Mouse (Mus musculus): ENCODE measurements around the gene March9. TPM values are rescaled to one million over a fixed set of nuclear protein-coding genes. Genes with fewer than 3 reads are reported as not detected.
"Not testable (repeated sequence)": the region's sequence is repeated elsewhere in the genome, so short reads cannot be mapped to it uniquely, and the experiment has no call there.

Gene March9
- polyA plus RNA-seq, 1 experiment, result not detected

GRCm38 (mm10) chr10:127068360-127069038 lies 8.5 kb upstream of the March9 start:
- no peak for TF ChIP-seq POLR2A (IDR thresholded peaks at IDR 0.05; ENCODE audit: insufficient read depth, low read depth, low read length)
- TF ChIP-seq CTCF (IDR thresholded peaks at IDR 0.05; ENCODE audit: insufficient read depth, low read depth, low read length), result no peak
- Histone ChIP-seq H3K4me3 (ENCODE audit: insufficient read depth, low read depth, low read length) (no peak overlapping the region), H3K4me1 (ENCODE audit: control insufficient read depth, insufficient read depth, low read length) (peaks cover 14% of the 10 kb centered on the region), H3K27ac (ENCODE audit: insufficient read depth, low read depth, low read length) (no peak overlapping the region)
- 70% methylated on average over 9 of the region's 9 CpGs for WGBS

GRCm38 (mm10) chr10:127066519-127067018 lies 6.6 kb upstream of the March9 start:
- Histone ChIP-seq H3K27ac (ENCODE audit: insufficient read depth, low read depth, low read length) (no peak overlapping the region), H3K4me3 (ENCODE audit: insufficient read depth, low read depth, low read length) (no peak overlapping the region), H3K4me1 (ENCODE audit: control insufficient read depth, insufficient read depth, low read length) (peaks cover 14% of the 10 kb centered on the region)
- TF ChIP-seq POLR2A (IDR thresholded peaks at IDR 0.05; ENCODE audit: insufficient read depth, low read depth, low read length), result no peak
- TF ChIP-seq CTCF (IDR thresholded peaks at IDR 0.05; ENCODE audit: insufficient read depth, low read depth, low read length), result no peak
- WGBS, result 91% methylated on average over 14 of the region's 14 CpGs

- H3K4me1 ChIP-seq (ENCODE audit: control insufficient read depth, insufficient read depth, low read length), result peaks cover 11% of the 10 kb centered on the region
Observed at GRCm38 (mm10) chr10:127065981-127066380, 6.0 kb upstream of the March9 start.

GRCm38 (mm10) chr10:127063913-127064870 lies 4.2 kb upstream of the March9 start:
- H3K4me1 ChIP-seq (ENCODE audit: control insufficient read depth, insufficient read depth, low read length), result peaks cover 15% of the 10 kb centered on the region

More at GRCm38 (mm10) chr10:127065981-127066380, 6.0 kb upstream of the March9 start:
- 88% methylated on average over 9 of the region's 9 CpGs for WGBS
- TF ChIP-seq CTCF (IDR thresholded peaks at IDR 0.05; ENCODE audit: insufficient read depth, low read depth, low read length), result no peak
- TF ChIP-seq POLR2A (IDR thresholded peaks at IDR 0.05; ENCODE audit: insufficient read depth, low read depth, low read length), result no peak
- H3K27ac ChIP-seq (ENCODE audit: insufficient read depth, low read depth, low read length), result no peak overlapping the region
- no peak overlapping the region for H3K4me3 ChIP-seq (ENCODE audit: insufficient read depth, low read depth, low read length)

GRCm38 (mm10) chr10:127063239-127063872 lies 3.4 kb upstream of the March9 start, which contains the start of gene Cdk4:
Cdk4 (plus strand) TSS chr10:127063534.
- WGBS, result under 1% methylated on average over 46 of the region's 46 CpGs
- Histone ChIP-seq H3K4me1 (ENCODE audit: control insufficient read depth, insufficient read depth, low read length) (peaks cover 17% of the 10 kb centered on the region), H3K4me3 (ENCODE audit: insufficient read depth, low read depth, low read length) (peak within 1 kb of the TSS; percentile 93), H3K27ac (ENCODE audit: insufficient read depth, low read depth, low read length) (peak within 1 kb of the TSS; percentile 93)
- peak; percentile 24 for TF ChIP-seq POLR2A (IDR thresholded peaks at IDR 0.05; ENCODE audit: insufficient read depth, low read depth, low read length)
- TF ChIP-seq CTCF (IDR thresholded peaks at IDR 0.05; ENCODE audit: insufficient read depth, low read depth, low read length), result no peak

More at GRCm38 (mm10) chr10:127063913-127064870, 4.2 kb upstream of the March9 start:
- 9% methylated on average over 37 of the region's 37 CpGs for WGBS
- TF ChIP-seq CTCF (IDR thresholded peaks at IDR 0.05; ENCODE audit: insufficient read depth, low read depth, low read length), result no peak
- H3K4me3 ChIP-seq (ENCODE audit: insufficient read depth, low read depth, low read length), result peak overlapping the region; percentile 93
- H3K27ac ChIP-seq (ENCODE audit: insufficient read depth, low read depth, low read length), result peak overlapping the region; percentile 93

GRCm38 (mm10) chr10:127062503-127062902 lies 2.5 kb upstream of the March9 start:
- peaks cover 20% of the 10 kb centered on the region for H3K4me1 ChIP-seq (ENCODE audit: control insufficient read depth, insufficient read depth, low read length)
- no peak for TF ChIP-seq CTCF (IDR thresholded peaks at IDR 0.05; ENCODE audit: insufficient read depth, low read depth, low read length)
- no peak for TF ChIP-seq POLR2A (IDR thresholded peaks at IDR 0.05; ENCODE audit: insufficient read depth, low read depth, low read length)
- peak overlapping the region; percentile 46; the same call in 1 of the 2 replicates for H3K27ac ChIP-seq (ENCODE audit: insufficient read depth, low read depth, low read length)
- 60% methylated on average over 5 of the region's 5 CpGs for WGBS
- no peak overlapping the region for H3K4me3 ChIP-seq (ENCODE audit: insufficient read depth, low read depth, low read length)

GRCm38 (mm10) chr10:127062101-127062500 lies 2.1 kb upstream of the March9 start:
- H3K4me1 ChIP-seq (ENCODE audit: control insufficient read depth, insufficient read depth, low read length), result peaks cover 20% of the 10 kb centered on the region
- 82% methylated on average over 4 of the region's 4 CpGs for WGBS
- H3K27ac ChIP-seq (ENCODE audit: insufficient read depth, low read depth, low read length), result peak overlapping the region; percentile 46; the same call in 1 of the 2 replicates

GRCm38 (mm10) chr10:127061513-127061912 lies 1.5 kb upstream of the March9 start:
- 75% methylated on average over 2 of the region's 2 CpGs for WGBS
- H3K4me1 ChIP-seq (ENCODE audit: control insufficient read depth, insufficient read depth, low read length), result peaks cover 21% of the 10 kb centered on the region
- H3K4me3 ChIP-seq (ENCODE audit: insufficient read depth, low read depth, low read length), result no peak overlapping the region
- TF ChIP-seq POLR2A (IDR thresholded peaks at IDR 0.05; ENCODE audit: insufficient read depth, low read depth, low read length), result no peak
- no peak for TF ChIP-seq CTCF (IDR thresholded peaks at IDR 0.05; ENCODE audit: insufficient read depth, low read depth, low read length)
- H3K27ac ChIP-seq (ENCODE audit: insufficient read depth, low read depth, low read length), result no peak overlapping the region

More at GRCm38 (mm10) chr10:127062101-127062500, 2.1 kb upstream of the March9 start:
- H3K4me3 ChIP-seq (ENCODE audit: insufficient read depth, low read depth, low read length), result not testable (repeated sequence)
